Mouse (Mus musculus): ENCODE measurements around the gene Hoxa10. TPM values are rescaled to one million over a fixed set of nuclear protein-coding genes. Genes with fewer than 3 reads are reported as not detected.

Hoxa10 gene
- polyA plus RNA-seq, 1 experiment from 2014 or later, result not detected

- Histone ChIP-seq H3K36me3 (ENCODE audit: inconsistent target) (no peaks in the 10 kb centered on the region), H3K79me2 (ENCODE audit: inconsistent target) (no peaks in the 10 kb centered on the region), H3K27ac (no peak within 1 kb of the TSS), H3K4me3 (ENCODE audit: inconsistent target) (no peak within 1 kb of the TSS)
- WGBS (ENCODE audit: missing documents), result 61% methylated on average over 63 of the region's 65 CpGs
Observed at GRCm38 (mm10) chr6:52204050-52204752, 36.5 kb downstream of the Hoxa10 start, which contains the start of gene Hoxa5. Hoxa5 (minus strand) TSS chr6:52204587.

- Histone ChIP-seq H3K4me3 (ENCODE audit: inconsistent target) (no peak overlapping the region), H3K36me3 (ENCODE audit: inconsistent target) (no peaks in the 10 kb centered on the region), H3K79me2 (ENCODE audit: inconsistent target) (no peaks in the 10 kb centered on the region), H3K27ac (no peak overlapping the region)
- WGBS (ENCODE audit: missing documents), result 80% methylated on average over 26 of the region's 46 CpGs
Observed at GRCm38 (mm10) chr6:52203371-52204049, 37.1 kb downstream of the Hoxa10 start.

- no peak overlapping the region for H3K4me3 ChIP-seq (ENCODE audit: inconsistent target)
Observed at GRCm38 (mm10) chr6:52203121-52203370, 37.6 kb downstream of the Hoxa10 start.

GRCm38 (mm10) chr6:52202362-52203120, 38.1 kb downstream of the Hoxa10 start:
- Histone ChIP-seq H3K27ac (no peak overlapping the region), H3K4me3 (ENCODE audit: inconsistent target) (no peak overlapping the region), H3K36me3 (ENCODE audit: inconsistent target) (no peaks in the 10 kb centered on the region), H3K79me2 (ENCODE audit: inconsistent target) (no peaks in the 10 kb centered on the region)
- WGBS (ENCODE audit: missing documents), result 95% methylated on average over 22 of the region's 22 CpGs

More at GRCm38 (mm10) chr6:52203121-52203370, 37.6 kb downstream of the Hoxa10 start:
- 92% methylated on average over 10 of the region's 10 CpGs for WGBS (ENCODE audit: missing documents)
- no peak overlapping the region for H3K27ac ChIP-seq
- no peaks in the 10 kb centered on the region for H3K36me3 ChIP-seq (ENCODE audit: inconsistent target)
- no peaks in the 10 kb centered on the region for H3K79me2 ChIP-seq (ENCODE audit: inconsistent target)

GRCm38 (mm10) chr6:52201269-52201668, 39.4 kb downstream of the Hoxa10 start:
- no peak overlapping the region for H3K27ac ChIP-seq
- 100% methylated on average over 1 of the region's 1 CpGs for WGBS (ENCODE audit: missing documents)
- H3K4me3 ChIP-seq (ENCODE audit: inconsistent target), result no peak overlapping the region
- no peaks in the 10 kb centered on the region for H3K79me2 ChIP-seq (ENCODE audit: inconsistent target)
- no peaks in the 10 kb centered on the region for H3K36me3 ChIP-seq (ENCODE audit: inconsistent target)

GRCm38 (mm10) chr6:52200751-52201250, 39.9 kb downstream of the Hoxa10 start:
- WGBS (ENCODE audit: missing documents), result 96% methylated on average over 10 of the region's 10 CpGs
- Histone ChIP-seq H3K27ac (no peak overlapping the region), H3K79me2 (ENCODE audit: inconsistent target) (no peaks in the 10 kb centered on the region), H3K4me3 (ENCODE audit: inconsistent target) (no peak overlapping the region), H3K36me3 (ENCODE audit: inconsistent target) (no peaks in the 10 kb centered on the region)

- no peak overlapping the region for H3K4me3 ChIP-seq (ENCODE audit: inconsistent target)
Observed at GRCm38 (mm10) chr6:52200073-52200750, 40.4 kb downstream of the Hoxa10 start.

GRCm38 (mm10) chr6:52197271-52197670, 43.4 kb downstream of the Hoxa10 start:
- H3K27ac ChIP-seq, result no peak overlapping the region
- no peaks in the 10 kb centered on the region for H3K79me2 ChIP-seq (ENCODE audit: inconsistent target)
- H3K36me3 ChIP-seq (ENCODE audit: inconsistent target), result no peaks in the 10 kb centered on the region
- 93% methylated on average over 10 of the region's 10 CpGs for WGBS (ENCODE audit: missing documents)
- H3K4me3 ChIP-seq (ENCODE audit: inconsistent target), result no peak overlapping the region

More at GRCm38 (mm10) chr6:52200073-52200750, 40.4 kb downstream of the Hoxa10 start:
- no peaks in the 10 kb centered on the region for H3K79me2 ChIP-seq (ENCODE audit: inconsistent target)
- WGBS (ENCODE audit: missing documents), result 97% methylated on average over 26 of the region's 30 CpGs
- no peaks in the 10 kb centered on the region for H3K36me3 ChIP-seq (ENCODE audit: inconsistent target)
- no peak overlapping the region for H3K27ac ChIP-seq

GRCm38 (mm10) chr6:52196811-52197210, 43.8 kb downstream of the Hoxa10 start:
- WGBS (ENCODE audit: missing documents), result 96% methylated on average over 9 of the region's 9 CpGs
- Histone ChIP-seq H3K79me2 (ENCODE audit: inconsistent target) (no peaks in the 10 kb centered on the region), H3K27ac (no peak overlapping the region), H3K4me3 (ENCODE audit: inconsistent target) (no peak overlapping the region), H3K36me3 (ENCODE audit: inconsistent target) (no peaks in the 10 kb centered on the region)

- 93% methylated on average over 10 of the region's 10 CpGs for WGBS (ENCODE audit: missing documents)
- Histone ChIP-seq H3K79me2 (ENCODE audit: inconsistent target) (no peaks in the 10 kb centered on the region), H3K4me3 (ENCODE audit: inconsistent target) (no peak overlapping the region), H3K27ac (no peak overlapping the region), H3K36me3 (ENCODE audit: inconsistent target) (no peaks in the 10 kb centered on the region)
Observed at GRCm38 (mm10) chr6:52194690-52195089, 46.0 kb downstream of the Hoxa10 start.

- no peaks in the 10 kb centered on the region for H3K36me3 ChIP-seq (ENCODE audit: inconsistent target)
- H3K27ac ChIP-seq, result peak overlapping the region; percentile 48
- WGBS (ENCODE audit: missing documents), result 6% methylated on average over 35 of the region's 55 CpGs
- H3K79me2 ChIP-seq (ENCODE audit: inconsistent target), result no peaks in the 10 kb centered on the region
- peak overlapping the region; percentile 79 for H3K4me3 ChIP-seq (ENCODE audit: inconsistent target)
Observed at GRCm38 (mm10) chr6:52191860-52192550, 48.6 kb downstream of the Hoxa10 start.

- no peaks in the 10 kb centered on the region for H3K36me3 ChIP-seq (ENCODE audit: inconsistent target)
- 6% methylated on average over 50 of the region's 102 CpGs for WGBS (ENCODE audit: missing documents)
- peak within 1 kb of the TSS; percentile 48 for H3K27ac ChIP-seq
- no peaks in the 10 kb centered on the region for H3K79me2 ChIP-seq (ENCODE audit: inconsistent target)
- peak within 1 kb of the TSS; percentile 79 for H3K4me3 ChIP-seq (ENCODE audit: inconsistent target)
Observed at GRCm38 (mm10) chr6:52190906-52191810, 49.5 kb downstream of the Hoxa10 start, which contains the start of gene Hoxa4. Hoxa4 (minus strand) TSS chr6:52191753.

GRCm38 (mm10) chr6:52190410-52190809, 50.2 kb downstream of the Hoxa10 start:
- Histone ChIP-seq H3K36me3 (ENCODE audit: inconsistent target) (no peaks in the 10 kb centered on the region), H3K79me2 (ENCODE audit: inconsistent target) (no peaks in the 10 kb centered on the region), H3K27ac (no peak overlapping the region), H3K4me3 (ENCODE audit: inconsistent target) (no peak overlapping the region)
- 91% methylated on average over 16 of the region's 23 CpGs for WGBS (ENCODE audit: missing documents)

All from macrophage (primary cell).